Mouse (Mus musculus) intestine, postnatal 0 days (tissue): ENCODE data around the gene Rapgef3. TPM values are rescaled to one million over a fixed set of nuclear protein-coding genes. Genes with fewer than 3 reads are reported as not detected.

Experiments used
- ATAC-seq: fragments of 200-750 bp; cut with Nextera tagmentation; 2 replicates; pipeline ENCODE4 v1.8.0; 2017; ENCODE audit warnings: mild to moderate bottlenecking, moderate TSS enrichment, moderate library complexity
- H3K27ac ChIP-seq: fragments of 300-500 bp; sonication (generic); 2 replicates; pipeline ENCODE4 v1.5.1; 2014; ENCODE audit warnings: mild to moderate bottlenecking, low read depth, low read length, moderate library complexity
- H3K27me3 ChIP-seq: fragments of 300-500 bp; sonication (generic); replicated peaks from 2 replicates; pipeline ENCODE4 v1.6.1; 2014; ENCODE audit warnings: low read length, mixed read lengths; ENCODE audit not compliant: control insufficient read depth, insufficient read depth
- H3K36me3 ChIP-seq: fragments of 300-500 bp; sonication (generic); 2 replicates; pipeline ENCODE4 v1.6.1; 2014; ENCODE audit warnings: mild to moderate bottlenecking, moderate library complexity; ENCODE audit not compliant: control insufficient read depth, insufficient read depth
- H3K4me1 ChIP-seq: fragments of 300-500 bp; sonication (generic); replicated peaks from 2 replicates; pipeline ENCODE4 v1.6.1; 2014; ENCODE audit warnings: antibody characterized with exemption, low read length, mixed read lengths; ENCODE audit not compliant: control insufficient read depth, insufficient read depth
- H3K4me2 ChIP-seq: fragments of 300-500 bp; sonication (generic); replicated peaks from 2 replicates; pipeline ENCODE4 v1.6.1; 2014; ENCODE audit warnings: low read depth, mild to moderate bottlenecking, moderate library complexity
- H3K4me3 ChIP-seq: fragments of 300-500 bp; sonication (generic); 2 replicates; pipeline ENCODE4 v1.5.1; 2014; ENCODE audit warnings: low read depth, low read length
- H3K9ac ChIP-seq: fragments of 300-500 bp; sonication (generic); 2 replicates; pipeline ENCODE4 v1.6.1; 2014; ENCODE audit warnings: mild to moderate bottlenecking, low read depth, low read length
- H3K9me3 ChIP-seq: fragments of 300-500 bp; sonication (generic); 2 replicates; pipeline ENCODE4 v1.6.1; 2016; ENCODE audit warnings: mixed run types; ENCODE audit not compliant: control insufficient read depth
- CTCF ChIP-seq: sonication (generic); IDR thresholded peaks from 2 replicates; pipeline ENCODE4 v1.5.1; 2016; ENCODE audit warnings: low read depth, mild to moderate bottlenecking, control low read depth, antibody characterized with exemption, moderate library complexity
- WGBS: fragments of 180-500 bp; shearing (Covaris S2); extraction: QIAGEN DNeasy Blood & Tissue Kit; methylation state at CpG from one replicate; pipeline ENCODE4 v1.1.7; 2014; 5-methylcytosine and 5-hydroxymethylcytosine counted together
- polyA plus RNA-seq: library from polyadenylated mRNA; unstranded; fragments of >200 nt; fragmentation: Nextera tagmentation; extraction: Ambion mirVana; gene quantifications from 2 replicates; pipeline ENCODE4 v1.2.1, GENCODE M21; 2015

Gene Rapgef3
- 2.7 and 3.5 TPM in 2 replicates for polyA plus RNA-seq

DNA sequence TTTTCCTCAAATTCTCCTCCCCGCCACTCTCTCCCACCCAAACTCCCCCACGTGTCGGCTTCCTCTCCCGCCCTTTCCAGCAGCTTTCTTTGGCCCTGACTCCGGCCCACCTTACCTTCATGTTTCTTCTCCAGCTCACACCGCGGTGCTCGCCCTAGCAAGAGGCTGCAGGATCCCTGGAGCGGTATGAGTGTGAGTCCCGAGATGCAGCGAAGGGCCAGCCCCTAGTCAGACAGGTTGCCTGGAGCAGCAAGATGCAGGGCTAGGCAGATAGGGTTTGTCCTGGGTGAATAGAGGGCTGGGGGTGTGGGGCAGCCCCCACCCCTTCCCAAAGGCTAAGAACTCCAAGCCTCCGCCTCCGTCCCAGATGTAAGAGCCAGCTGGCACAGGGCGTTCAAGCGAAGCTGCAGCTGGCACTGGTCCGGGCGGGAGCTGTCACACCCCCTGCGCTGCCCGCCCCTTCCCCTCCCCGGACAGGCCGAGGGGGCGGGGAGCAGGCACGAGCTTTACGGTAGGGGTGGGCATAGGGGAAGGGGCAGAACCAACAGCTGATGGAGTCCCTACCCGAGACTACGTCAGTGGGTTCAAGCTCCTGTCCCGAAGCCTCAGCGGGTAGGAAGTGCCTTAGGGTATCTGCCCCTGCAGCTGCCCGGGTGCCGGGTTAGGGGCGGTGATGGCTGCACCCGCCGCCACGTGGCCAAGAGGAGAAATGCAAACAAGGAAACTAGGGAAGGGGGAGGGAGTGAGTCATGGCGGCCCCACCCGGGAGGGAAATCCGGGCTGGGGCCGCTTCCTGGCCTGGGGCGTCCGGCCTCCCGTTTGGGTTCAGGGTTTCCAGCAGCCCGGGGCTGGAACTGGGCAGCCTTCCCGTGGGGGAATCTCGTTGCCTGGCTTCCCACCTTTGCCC lies at the start of gene Rapgef3:
TSS of gene Rapgef3 (minus strand) at position 693 of the 907 bp plus-strand sequence.
- 2% methylated on average over 44 of the region's 44 CpGs for WGBS
- Histone ChIP-seq H3K4me3 (peak within 1 kb of the TSS; percentile 46), H3K27me3 (peaks cover 32% of the 10 kb centered on the region), H3K27ac (peak within 1 kb of the TSS; percentile 54; the same call in 1 of the 2 replicates), H3K9ac (peak within 1 kb of the TSS; percentile 35), H3K4me2 (peak within 1 kb of the TSS; percentile 70), H3K36me3 (no peaks in the 10 kb centered on the region), H3K9me3 (no peaks in the 10 kb centered on the region), H3K4me1 (no peaks in the 10 kb centered on the region; the same call in 1 of the 2 replicates)
- peak; percentile 78 for TF ChIP-seq CTCF
- ATAC-seq: peak; percentile 72

GRCm38 (mm10) chr15:97816199-97816994 lies 48.6 kb upstream of the Rapgef3 start:
- H3K4me3 ChIP-seq: no peak overlapping the region
- WGBS: 88% methylated on average over 15 of the region's 17 CpGs
- no peaks in the 10 kb centered on the region for H3K36me3 ChIP-seq
- no peaks in the 10 kb centered on the region for H3K27me3 ChIP-seq
- H3K27ac ChIP-seq: no peak overlapping the region
- peaks cover 4% of the 10 kb centered on the region; the same call in 1 of the 2 replicates for H3K4me1 ChIP-seq
- TF ChIP-seq CTCF: no peak
- ATAC-seq: no peak
- no peak overlapping the region for H3K4me2 ChIP-seq
- no peaks in the 10 kb centered on the region for H3K9me3 ChIP-seq
- H3K9ac ChIP-seq: no peak overlapping the region

GRCm38 (mm10) chr15:97815254-97815653 lies 47.5 kb upstream of the Rapgef3 start:
- Histone ChIP-seq H3K27me3 (no peaks in the 10 kb centered on the region), H3K9ac (no peak overlapping the region), H3K27ac (no peak overlapping the region), H3K36me3 (peaks cover 8% of the 10 kb centered on the region; the same call in 1 of the 2 replicates), H3K4me1 (peaks cover 4% of the 10 kb centered on the region; the same call in 1 of the 2 replicates), H3K4me3 (no peak overlapping the region), H3K9me3 (no peaks in the 10 kb centered on the region), H3K4me2 (no peak overlapping the region)
- WGBS: 97% methylated on average over 4 of the region's 4 CpGs
- no peak for ATAC-seq
- TF ChIP-seq CTCF: no peak

GRCm38 (mm10) chr15:97814703-97815102 lies 46.9 kb upstream of the Rapgef3 start:
- peaks cover 4% of the 10 kb centered on the region; the same call in 1 of the 2 replicates for H3K4me1 ChIP-seq
- no peak for TF ChIP-seq CTCF
- no peak overlapping the region for H3K27ac ChIP-seq
- H3K9ac ChIP-seq: no peak overlapping the region
- H3K4me3 ChIP-seq: no peak overlapping the region
- 50% methylated on average over 5 of the region's 5 CpGs for WGBS
- H3K4me2 ChIP-seq: no peak overlapping the region
- H3K9me3 ChIP-seq: no peaks in the 10 kb centered on the region
- ATAC-seq: no peak
- no peaks in the 10 kb centered on the region for H3K27me3 ChIP-seq
- H3K36me3 ChIP-seq: peaks cover 8% of the 10 kb centered on the region; the same call in 1 of the 2 replicates

- no peak for ATAC-seq
- Histone ChIP-seq H3K4me1 (peaks cover 4% of the 10 kb centered on the region; the same call in 1 of the 2 replicates), H3K27me3 (no peaks in the 10 kb centered on the region), H3K27ac (peak overlapping the region; percentile 35; the same call in 1 of the 2 replicates), H3K9me3 (no peaks in the 10 kb centered on the region), H3K9ac (0 out of 2 replicates have a peak overlapping the region, but pooled peaks have one; percentile 7), H3K4me2 (peak overlapping the region; percentile 47), H3K4me3 (no peak overlapping the region), H3K36me3 (peaks cover 16% of the 10 kb centered on the region; the same call in 1 of the 2 replicates)
- no peak for TF ChIP-seq CTCF
- 35% methylated on average over 21 of the region's 21 CpGs for WGBS
These were observed 45.9 kb upstream of the Rapgef3 start for GRCm38 (mm10) chr15:97813452-97814204.
